Mouse (Mus musculus): Measurements from ENCODE around the gene Gm906.
"Not testable (repeated sequence)": the region's sequence is repeated elsewhere in the genome, so short reads cannot be mapped to it uniquely, and the experiment has no call there.

Gene Gm906

DNA sequence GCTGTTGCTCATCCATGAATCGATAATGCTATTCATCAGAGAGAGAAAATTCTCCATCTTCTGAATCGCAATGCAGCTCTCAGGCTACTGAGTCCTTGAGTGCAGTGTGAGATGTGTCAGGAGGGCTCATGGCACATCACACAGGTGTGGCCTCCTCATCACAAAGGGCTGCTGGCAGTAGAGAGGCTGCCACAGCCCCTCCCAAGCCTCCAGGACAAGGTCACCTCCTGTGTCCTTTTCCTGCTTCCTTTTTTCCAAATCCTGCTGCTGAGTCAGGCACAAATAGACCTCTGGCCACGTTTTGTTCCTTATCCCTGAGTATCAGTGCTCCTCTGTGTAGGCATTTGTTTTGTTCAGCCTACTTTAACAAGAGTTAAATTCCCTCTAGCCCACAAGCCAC is at the start of gene Gm906:
Gm906 (minus strand) TSS at position 101 of the 400 bp plus-strand sequence.
- DNase-seq (ENCODE audit: extremely low spot score): not testable (repeated sequence)

DNA sequence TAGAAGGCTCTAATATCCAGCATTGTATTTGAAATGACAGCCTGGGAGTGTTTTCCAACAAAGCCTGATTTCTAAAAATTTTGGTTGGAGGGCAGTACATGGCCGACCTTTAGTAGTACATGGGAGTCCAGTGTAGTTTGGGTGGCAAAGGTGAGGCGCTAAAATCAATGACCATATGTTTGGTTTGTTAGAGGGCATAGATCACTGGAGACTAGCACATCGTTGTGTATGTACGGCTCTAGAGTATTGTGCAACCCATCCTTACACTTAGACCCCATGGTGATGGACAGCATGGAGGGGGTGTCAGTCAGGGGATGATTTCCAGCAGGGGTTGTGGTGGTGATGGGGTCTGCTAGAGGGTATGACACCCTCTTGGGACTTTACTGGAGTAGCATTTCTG is 33.2 kb upstream of the Gm906 start:
- not testable (repeated sequence) for DNase-seq (ENCODE audit: extremely low spot score)

DNA sequence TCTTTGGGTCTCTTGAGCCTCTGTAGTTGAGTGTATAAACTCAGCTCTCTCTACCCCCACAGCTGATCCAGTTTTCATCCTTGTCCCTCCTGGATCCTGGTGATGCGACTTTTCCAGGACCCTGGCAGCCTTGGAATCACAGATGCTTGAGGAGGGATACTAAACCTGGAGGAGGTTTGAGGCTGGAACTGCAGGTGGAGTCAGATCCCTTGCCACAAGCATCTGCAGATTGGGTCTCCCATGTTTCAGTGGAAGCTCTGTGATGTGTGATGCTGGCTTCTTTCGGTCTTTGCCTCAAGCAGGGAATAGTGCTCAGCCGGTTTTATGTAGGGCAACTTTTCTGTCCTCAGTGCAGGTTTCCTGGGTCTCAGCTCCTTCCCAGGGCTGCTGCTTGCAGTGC is 13.6 kb downstream of the Gm906 start:
- no peak for DNase-seq (ENCODE audit: extremely low spot score)

DNA sequence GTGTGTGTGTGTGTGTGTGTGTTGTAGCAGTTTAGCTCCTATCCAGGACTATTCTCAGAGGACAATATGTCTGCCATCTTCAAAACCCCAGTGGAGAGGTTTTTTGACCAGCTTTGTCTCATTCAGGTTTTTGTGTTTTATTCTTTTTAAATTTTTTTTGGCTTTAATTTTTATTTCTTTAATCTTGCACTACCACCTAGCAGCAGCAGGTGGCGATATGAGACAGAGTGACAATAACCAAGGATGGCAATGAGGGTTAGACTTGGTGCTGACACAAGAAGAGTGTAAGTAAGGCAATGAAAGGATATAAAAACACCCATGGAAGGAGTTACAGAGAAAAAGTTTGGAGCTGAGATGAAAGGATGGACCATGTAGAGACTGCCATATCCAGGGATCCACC is 38.3 kb downstream of the Gm906 start:
- peak; percentile 17 for DNase-seq (ENCODE audit: extremely low spot score)

DNA sequence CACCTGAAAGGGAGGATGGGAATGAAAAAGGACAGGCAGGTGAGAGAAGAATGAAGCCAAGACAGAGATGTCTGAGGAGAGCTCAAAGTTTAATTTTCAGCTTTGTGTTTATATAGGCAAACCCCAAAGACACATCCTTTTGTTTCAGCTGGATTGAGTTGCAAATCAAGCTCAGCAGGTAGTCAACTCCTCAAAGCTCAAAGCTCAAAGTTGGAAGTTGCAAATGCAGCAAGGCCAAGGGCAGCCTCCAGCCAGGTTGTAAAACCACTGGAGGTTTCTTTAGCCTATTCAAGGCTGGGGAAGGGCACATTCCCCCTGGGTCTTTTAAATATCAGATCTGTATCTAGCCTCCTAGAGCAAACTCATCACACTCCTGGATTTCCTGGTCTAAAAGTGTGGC is 39.9 kb downstream of the Gm906 start:
- not testable (repeated sequence) for DNase-seq (ENCODE audit: extremely low spot score)

DNA sequence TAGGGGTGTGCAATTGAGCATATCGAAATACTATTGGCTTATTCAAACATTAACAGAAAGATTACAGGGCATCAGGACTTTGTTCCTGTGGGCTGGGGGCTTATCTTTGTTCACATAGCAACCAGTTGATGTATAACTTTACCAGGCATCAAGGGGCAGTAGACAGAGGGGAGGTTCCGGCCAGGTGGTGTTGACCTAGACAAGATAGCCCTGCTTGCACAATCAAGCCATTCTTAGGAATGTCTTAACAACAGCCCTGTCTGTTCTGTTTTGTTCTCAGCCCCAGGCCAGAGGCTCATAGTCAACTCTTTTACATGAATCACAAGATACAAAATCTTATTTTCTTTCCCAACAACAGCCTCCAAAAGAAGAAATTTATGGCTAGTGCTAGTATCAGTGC is 40.5 kb downstream of the Gm906 start:
- DNase-seq (ENCODE audit: extremely low spot score): not testable (repeated sequence)

DNA sequence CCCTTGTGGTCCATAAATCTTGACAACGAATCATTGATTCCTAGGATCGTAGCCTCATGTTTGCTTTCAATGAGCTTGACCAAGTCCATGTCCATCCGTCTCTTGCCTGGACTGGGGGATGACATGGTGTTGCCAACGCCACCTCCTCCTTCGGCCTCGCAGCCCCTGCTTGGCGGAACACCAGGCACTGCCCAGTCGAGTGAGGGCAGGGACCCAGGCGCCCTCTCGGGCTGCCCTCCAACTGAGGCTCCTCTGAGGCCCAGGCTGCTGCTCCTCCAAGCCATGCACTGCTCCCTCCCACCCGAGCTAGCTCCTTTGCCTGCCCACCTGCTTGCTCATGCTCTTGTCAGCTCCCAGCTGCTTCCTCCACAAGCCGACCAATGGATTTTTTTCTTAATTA is 42.1 kb downstream of the Gm906 start:
- DNase-seq (ENCODE audit: extremely low spot score): no peak

DNA sequence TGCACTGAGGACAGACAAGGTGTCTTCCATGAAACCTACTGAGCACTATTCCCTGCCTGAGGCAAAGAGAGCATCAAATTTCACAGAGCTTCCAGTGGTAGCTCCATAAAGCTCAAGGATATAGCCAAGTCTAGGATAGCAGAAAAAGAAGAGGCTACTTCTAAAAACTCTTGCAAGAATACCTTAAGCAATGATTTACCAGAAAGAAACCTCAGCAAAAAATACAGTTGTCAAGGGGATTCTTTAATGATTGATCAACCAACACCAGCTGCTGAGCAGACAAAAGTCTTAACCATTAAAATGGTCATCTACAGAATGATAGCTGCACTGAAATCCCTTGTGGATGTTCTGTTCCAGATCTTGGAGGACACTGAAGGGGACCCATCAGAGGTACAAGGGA is 53.3 kb downstream of the Gm906 start:
- not testable (repeated sequence) for DNase-seq (ENCODE audit: extremely low spot score)
